Mouse (Mus musculus) heart, adult 9 months (tissue): Measurements from ENCODE around the gene Ppt2.
A peak's percentile ranks its signal among the peaks of the same experiment; 100 is the strongest.

Experiments used
- DNase-seq, 2 experiments: peaks; one replicate each; pipeline ENCODE4 v3.0.0; 2022; ENCODE audit warnings: low spot score in 2 of 2

Gene Ppt2

DNA sequence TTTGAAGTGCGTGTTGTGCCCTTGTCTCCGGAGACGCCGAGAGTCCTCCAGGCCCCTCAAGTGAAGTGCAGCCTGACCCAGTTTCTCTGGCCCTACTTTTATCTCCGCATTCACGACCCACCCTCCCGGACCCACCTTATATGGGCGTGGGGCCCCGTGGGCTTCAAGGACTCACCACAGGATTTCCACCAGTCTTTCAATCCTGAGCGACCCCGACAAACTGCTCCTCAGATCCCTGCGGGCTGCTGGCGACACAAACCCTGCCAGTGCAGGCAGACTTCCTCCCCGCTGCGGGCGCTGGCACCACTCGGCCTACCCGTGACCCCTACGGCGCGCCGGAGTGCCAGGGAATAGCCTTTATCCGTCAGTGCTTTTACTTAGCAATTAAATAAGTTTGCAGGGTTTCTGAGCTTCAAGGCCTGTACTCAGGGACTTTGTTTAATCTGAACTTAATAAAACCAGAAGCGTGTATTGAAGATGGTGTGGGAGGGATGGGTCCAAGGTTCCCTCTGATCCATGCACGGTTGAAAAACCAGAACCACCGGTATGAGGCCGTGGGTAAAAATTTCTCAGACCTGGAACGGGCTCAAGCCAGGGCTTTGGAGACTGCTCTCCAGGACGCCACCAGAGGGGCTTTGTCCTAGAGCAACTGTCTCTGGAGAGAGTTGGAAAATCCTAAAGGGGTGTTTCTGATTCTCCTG lies at the start of gene Ppt2:
Ppt2 (minus strand) TSS at position 568 of the 701 bp plus-strand sequence.
- DNase-seq: peak in 1 of 2 experiments; percentile 54

GRCm38 (mm10) chr17:34676671-34677070 lies 48.4 kb upstream of the Ppt2 start:
- no peak for DNase-seq

DNA sequence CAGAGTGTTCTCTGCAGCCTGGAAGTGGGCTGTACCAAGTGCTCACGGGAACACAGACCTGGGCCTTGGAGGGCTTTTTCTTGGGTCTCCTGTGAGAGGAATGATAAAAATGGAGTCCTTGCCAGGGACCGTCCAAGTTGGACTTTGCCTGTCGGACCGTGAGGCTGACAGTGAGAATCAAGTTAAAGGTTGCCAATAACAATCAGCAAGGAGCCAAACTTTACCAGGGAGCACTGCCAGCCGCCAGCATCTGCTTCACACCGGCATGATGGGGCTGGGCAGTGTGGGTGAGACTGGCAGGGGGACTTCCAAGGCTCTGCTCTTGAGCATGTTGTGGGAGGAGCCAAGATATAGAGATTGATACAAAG lies 47.8 kb upstream of the Ppt2 start:
- DNase-seq: no peak

DNA sequence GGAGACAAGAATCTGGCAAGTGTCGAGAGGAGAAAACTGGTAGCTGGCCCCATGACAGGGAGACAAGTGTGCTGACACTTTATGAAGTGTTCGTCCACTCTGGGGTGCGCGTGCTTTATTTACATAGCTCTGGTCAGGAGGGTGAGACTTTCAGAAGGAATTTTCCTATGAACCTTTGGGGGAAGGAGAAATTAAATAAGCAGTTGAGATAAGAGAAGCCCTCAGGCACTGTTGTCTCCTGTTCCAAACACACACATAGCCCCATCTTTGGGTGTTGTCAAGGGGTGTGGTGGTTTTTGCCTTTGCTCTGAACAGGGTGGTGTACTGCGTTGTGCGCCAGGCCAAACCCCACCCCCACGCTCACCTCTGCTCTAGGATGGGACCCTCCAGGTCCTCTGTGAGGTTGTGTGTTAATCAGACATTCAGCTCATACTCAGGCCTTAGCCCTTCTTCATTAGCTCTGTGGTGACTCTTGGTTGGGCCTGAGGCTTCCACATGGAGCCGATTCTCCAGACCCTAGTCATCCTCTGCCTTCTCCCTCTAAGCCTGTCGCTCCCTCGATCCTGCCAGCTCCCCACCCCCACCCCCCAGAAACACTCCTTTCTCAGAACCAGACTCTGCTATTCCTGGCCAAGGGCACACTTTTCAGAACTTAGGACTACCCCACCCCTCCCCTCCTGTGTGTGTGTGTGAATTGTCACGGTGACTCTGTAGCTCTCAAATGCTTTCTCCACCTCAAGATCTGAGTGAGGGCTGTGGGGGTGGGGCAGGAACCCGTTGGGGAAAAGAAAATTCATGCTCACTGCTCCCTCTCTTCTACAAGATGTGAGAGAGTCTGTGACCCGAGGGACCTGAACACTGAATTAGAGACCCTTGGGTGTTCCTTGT lies 47.1 kb upstream of the Ppt2 start:
- no peak for DNase-seq

- no peak for DNase-seq
These were observed 46.4 kb upstream of the Ppt2 start for GRCm38 (mm10) chr17:34674524-34675204.

- no peak for DNase-seq
These were observed 44.8 kb upstream of the Ppt2 start for GRCm38 (mm10) chr17:34673139-34673538.

DNA sequence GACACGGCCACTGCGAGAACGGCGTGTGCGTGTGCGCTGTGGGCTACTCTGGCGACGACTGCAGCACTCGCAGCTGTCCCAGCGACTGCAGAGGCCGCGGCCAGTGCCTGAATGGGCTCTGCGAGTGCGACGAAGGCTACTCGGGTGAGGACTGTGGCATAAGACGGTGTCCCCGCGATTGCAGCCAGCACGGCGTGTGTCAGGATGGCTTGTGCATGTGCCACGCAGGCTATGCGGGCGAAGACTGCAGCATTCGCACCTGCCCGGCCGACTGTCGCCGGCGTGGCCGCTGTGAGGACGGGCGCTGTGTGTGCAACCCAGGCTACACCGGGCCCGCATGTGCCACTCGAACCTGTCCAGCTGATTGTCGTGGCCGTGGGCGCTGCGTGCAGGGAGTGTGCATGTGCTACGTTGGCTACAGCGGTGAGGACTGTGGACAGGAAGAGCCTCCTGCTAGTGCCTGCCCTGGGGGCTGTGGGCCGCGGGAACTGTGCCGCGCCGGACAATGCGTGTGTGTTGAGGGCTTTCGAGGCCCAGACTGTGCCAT lies 44.0 kb upstream of the Ppt2 start:
- DNase-seq: no peak

DNA sequence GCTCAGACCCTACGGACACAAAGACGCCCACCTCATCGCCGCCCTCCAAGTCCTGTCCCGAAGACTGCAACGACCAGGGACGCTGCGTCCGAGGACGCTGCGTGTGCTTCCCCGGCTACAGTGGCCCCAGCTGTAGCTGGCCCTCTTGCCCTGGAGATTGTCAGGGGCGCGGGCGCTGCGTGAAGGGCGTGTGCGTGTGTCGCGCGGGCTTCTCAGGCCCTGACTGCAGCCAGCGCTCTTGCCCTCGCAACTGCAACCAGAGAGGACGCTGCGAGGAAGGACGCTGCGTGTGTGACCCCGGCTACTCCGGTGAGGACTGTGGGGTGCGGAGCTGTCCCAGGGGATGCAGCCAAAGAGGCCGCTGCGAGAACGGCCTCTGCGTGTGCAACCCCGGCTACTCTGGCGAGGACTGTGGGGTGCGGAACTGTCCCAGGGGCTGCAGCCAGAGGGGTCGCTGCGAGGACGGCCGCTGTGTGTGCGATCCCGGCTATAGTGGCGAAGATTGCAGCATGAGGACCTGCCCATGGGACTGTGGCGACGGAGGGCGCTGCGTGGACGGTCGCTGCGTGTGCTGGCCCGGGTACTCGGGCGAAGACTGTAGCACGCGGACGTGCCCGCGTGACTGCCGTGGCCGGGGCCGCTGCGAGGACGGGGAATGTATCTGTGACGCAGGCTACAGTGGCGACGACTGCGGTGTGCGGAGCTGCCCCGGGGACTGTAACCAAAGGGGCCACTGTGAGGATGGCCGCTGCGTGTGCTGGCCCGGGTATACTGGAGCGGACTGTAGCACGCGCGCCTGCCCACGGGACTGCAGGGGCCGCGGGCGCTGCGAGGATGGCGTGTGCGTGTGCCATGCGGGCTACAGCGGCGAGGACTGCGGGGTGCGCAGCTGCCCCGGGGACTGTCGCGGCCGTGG lies 43.1 kb upstream of the Ppt2 start:
- DNase-seq: no peak

DNA sequence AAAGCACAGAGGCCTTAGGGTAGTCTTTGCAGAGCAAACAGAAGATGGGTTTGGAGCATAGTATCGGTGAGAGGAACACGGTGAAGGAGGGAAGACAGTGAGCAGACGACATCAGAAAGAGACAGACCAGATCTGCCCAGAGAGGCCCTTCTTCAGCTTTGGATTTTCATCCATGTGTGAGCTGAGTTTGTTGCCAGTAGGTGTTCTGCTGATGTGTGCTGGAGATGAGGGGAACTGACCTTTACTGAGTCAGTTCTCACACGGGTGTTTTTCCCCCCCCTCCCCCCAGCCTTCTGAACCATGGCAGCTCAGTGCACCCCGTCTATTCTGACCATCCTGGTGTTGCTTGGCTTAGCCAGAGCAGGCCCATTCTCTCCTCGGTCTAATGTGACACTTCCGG lies 41.9 kb upstream of the Ppt2 start, which contains the start of gene Tnxb:
Tnxb (plus strand) TSS at position 301 of the 400 bp plus-strand sequence.
- no peak for DNase-seq

- DNase-seq: no peak
These were observed 36.2 kb upstream of the Ppt2 start for GRCm38 (mm10) chr17:34664472-34664871.

DNA sequence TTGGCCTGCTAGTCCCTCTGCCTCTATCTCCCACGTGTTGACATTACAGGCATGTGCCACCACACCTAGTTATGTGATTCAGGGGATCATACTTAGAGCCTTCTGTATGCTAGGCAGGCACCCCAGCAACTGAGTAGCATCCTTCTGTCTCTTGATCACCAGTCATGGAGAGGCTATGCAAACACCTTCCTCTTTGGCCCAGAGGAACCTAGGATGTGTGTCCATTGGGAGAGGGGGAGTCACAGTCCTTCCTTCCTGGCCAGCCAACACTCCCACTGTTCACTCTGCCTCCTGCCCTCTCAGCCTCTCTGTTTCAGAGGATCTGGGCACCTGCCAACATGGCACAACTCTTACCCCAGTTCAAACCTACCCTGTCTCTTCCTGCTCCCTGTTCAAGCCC lies 35.2 kb upstream of the Ppt2 start:
- no peak for DNase-seq

- no peak for DNase-seq
These were observed 34.7 kb upstream of the Ppt2 start for GRCm38 (mm10) chr17:34662978-34663377.

DNA sequence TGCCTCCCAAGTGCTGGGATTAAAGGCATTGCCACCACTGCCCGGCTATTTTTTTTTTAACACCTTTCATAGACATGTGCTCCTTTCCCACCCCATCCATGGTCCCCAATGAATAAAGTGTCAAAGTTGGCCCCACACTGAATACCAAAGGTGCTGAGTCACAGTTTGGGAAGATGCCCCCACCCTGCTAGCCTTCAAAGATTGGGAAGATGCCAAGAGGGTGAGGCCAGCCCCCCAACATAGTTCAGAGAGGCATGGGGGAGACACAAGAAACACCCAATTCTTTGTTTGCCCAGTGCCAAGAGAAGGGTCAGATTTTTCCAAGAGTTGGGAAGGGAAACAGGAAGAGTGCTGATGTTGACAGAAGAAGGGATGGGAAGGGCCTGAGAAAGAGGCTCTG lies 34.2 kb upstream of the Ppt2 start:
- DNase-seq: no peak

GRCm38 (mm10) chr17:34661121-34661591 lies 32.8 kb upstream of the Ppt2 start:
- peak; percentile 84 to 87 for DNase-seq

DNA sequence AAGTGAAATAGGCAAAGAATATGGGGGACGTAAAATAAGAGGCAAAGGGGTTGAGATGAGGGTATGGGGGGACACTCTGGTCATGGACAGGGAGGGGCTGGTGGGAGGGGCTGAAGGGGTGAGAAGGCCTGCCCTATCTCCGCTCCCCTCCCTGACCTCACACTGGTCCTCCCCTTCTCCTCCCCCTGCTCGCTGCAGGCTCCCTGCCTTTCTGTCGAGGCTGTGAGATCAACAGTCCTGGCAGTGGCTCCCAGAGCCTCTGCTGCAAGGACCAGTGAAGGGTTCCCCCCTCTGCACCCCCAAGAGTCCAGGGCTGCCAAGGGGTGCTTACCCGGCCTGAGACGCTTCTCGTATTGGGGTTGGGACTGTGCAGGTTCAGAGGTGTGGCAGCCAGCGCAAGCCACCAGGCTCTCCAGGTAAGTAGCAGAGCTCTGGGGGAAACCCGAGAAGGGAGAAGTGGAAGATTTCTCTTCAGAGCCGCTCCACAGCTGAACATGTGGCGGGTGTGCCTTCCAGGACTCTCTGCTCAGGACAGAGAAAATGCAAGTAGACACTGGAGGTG lies 32.0 kb upstream of the Ppt2 start:
- DNase-seq: peak in 1 of 2 experiments; percentile 76

- DNase-seq: no peak
These were observed 31.5 kb upstream of the Ppt2 start for GRCm38 (mm10) chr17:34659897-34660214.

DNA sequence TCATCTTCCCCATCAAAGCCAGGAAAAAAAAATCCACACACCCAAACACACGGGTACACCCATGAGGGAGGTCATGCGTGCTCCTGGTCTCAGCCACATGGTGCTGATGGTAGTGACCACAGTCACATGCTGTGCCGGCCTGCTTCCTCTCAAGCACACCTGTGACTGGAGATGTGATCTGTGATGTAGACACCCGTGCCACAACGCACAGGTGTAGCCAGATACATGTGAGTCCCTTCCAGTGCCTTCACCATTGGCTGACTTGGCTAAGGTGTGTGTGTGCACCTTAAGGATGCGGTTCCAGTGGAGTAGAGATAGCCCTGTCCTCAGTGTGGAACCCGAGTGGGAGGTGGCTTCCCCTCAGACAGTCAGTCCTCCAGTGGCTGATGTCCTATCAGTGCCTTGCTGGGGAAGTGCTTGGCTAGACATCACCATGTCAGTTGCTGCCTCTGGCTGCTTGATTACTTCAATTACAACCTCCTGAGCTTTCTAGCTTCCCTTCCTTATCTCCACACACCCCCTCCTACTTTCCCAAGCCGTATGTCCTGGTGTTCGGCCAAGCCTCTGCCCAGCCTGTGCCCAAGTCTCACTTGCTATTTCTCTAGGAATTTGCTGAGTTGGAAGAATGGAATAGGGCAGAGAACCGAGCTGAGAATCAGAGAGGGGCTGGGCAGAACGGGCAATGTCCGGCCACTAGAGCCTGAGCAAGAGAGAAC lies 31.0 kb upstream of the Ppt2 start:
- peak in 1 of 2 experiments; percentile 70 for DNase-seq

DNA sequence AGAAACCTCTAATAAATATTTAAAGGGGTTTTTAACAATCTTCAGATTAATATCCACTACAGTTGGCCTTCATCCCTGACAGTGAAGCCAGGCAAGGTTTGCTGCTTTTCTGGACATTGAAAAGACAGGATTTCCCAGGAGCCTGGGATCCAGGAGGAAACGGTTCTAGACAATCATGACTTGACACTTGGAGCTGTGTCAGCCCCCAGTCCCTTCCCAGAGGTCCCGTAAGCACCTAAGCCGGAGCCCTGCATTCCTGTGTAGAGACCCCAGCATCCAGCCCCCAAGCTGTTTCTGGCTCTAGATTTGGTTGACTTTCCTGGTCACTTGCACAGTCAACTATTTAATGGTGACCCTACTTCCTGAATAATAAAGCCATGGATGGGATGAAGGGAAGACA lies 30.3 kb upstream of the Ppt2 start:
- no peak for DNase-seq

DNA sequence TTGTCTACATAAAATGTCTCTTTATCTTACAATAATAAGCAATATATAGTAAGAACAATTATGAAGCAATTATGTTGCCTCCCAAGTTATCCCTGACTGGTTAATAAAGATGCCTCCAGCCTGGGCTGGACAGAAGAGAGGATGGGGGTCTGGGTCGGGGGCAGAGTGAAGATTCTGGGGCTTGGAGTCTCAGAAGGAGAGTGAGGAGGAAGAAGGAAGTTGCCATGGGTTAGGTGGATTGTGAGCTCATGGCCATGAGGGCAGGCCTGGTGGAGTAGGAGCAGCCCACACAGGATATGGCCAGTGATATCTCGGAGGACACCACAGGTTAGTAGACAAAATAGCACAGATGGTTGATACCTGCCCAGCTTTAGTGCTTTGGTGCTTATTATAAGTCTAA lies 29.8 kb upstream of the Ppt2 start:
- no peak for DNase-seq

GRCm38 (mm10) chr17:34657271-34657670 lies 29.0 kb upstream of the Ppt2 start:
- DNase-seq: peak in 1 of 2 experiments; percentile 38
